Mouse (Mus musculus): ENCODE data around the gene Gstm3.
"Not testable (repeated sequence)": the region's sequence is repeated elsewhere in the genome, so short reads cannot be mapped to it uniquely, and the experiment has no call there.

Gene Gstm3

DNA sequence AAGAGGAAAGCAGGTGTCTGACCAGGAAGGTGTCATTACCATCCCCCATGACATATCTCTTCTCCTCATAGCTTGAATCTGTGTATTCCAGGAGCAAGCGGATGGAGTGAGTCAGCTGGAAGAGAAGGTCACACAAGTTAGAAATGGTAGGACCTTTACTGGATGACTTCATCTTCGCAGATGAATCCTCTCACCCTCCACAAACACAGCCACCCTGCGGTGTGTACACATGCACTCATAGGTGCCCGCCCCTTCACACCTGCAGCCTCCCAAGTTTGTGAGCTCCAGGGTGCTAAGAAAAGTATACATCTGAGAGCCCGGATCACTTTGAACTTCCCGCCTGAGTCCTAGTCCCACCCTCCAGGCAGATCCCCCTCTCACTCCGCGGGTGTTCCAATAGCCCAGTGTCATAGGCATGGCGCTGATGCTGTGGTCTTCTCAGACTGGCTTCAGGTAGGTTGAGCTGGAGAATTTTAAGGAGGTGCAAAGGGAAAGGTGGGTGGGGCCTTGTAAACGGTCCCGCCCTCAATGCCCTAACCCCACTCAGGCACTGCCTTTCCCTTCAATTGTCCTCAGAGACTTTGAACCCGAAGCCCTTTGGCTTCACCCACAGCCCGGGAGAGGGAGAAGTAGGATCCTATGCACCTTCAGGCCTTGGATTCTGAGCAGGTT lies at the start of gene Gstm3:
Gene Gstm3 (minus strand): TSS at position 560 of the 672 bp plus-strand sequence.
- no peak for DNase-seq (ENCODE audit: low spot score)

GRCm38 (mm10) chr3:108018190-108018820 lies 49.2 kb upstream of the Gstm3 start:
- no peak for DNase-seq (ENCODE audit: low spot score)

GRCm38 (mm10) chr3:108017473-108018189 lies 48.5 kb upstream of the Gstm3 start, which contains the start of gene Gstm1:
TSS of gene Gstm1 (minus strand) at chr3:108017973.
- peak; percentile 94 for DNase-seq (ENCODE audit: low spot score)

GRCm38 (mm10) chr3:108016468-108016867 lies 47.4 kb upstream of the Gstm3 start:
- not testable (repeated sequence) for DNase-seq (ENCODE audit: low spot score)

DNA sequence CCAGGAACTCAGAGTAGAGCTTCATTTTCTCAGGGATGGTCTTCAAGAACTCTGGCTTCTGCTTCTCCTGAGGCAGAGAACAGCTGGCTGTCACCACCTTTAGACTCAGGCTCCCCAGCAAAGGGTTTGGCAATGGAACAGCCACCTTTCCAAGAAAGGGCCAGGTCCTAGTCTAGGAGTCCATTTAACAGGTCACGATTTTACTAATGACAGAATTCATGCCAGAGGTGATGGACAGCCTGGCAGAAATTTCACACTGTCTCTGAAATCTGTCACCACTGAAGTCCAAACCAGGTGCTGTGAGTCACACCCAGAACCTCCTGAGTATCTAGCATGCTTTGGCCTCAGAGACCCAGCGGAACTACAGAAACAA lies 45.9 kb upstream of the Gstm3 start:
- no peak for DNase-seq (ENCODE audit: low spot score)

DNA sequence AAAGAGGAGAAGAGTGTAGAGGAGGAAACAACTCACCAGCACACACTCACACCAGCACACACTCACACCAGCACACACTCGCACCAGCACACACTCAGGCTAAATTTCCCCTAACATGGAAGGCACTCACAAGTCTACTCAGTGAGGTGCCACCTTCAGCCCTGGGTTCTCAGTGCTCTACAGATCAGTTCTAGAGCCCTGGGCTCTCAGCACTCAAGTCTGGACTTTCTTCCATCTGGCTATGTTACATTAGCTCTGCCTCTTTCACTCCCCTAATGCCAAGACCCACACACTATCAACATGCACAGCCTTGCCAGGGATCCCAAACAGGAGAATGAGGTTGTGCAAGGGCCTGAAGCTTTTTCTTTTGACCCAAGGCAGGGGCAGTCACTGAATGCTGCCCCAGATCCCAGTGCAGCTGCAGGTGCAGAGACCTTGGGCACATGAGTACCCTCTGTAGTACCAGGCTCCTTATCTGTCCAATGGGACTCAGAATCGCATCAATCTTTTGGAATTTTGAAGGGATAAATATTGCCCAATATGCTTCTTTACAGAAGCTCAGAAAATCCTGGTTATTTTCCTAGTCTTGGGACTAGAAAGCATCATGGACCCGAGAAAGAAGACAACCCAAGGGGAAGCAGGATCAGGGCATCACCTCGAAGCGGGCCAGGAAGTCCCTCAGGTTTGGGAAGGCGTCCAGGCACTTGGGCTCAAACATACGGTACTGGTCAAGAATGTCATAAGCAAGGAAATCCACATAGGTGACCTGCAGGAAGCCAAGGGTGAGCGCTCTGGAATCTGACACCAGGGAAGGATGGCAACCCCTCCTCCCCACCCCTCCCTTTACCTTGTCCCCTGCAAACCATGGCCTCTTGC lies 45.3 kb upstream of the Gstm3 start:
- DNase-seq (ENCODE audit: low spot score), result no peak

DNA sequence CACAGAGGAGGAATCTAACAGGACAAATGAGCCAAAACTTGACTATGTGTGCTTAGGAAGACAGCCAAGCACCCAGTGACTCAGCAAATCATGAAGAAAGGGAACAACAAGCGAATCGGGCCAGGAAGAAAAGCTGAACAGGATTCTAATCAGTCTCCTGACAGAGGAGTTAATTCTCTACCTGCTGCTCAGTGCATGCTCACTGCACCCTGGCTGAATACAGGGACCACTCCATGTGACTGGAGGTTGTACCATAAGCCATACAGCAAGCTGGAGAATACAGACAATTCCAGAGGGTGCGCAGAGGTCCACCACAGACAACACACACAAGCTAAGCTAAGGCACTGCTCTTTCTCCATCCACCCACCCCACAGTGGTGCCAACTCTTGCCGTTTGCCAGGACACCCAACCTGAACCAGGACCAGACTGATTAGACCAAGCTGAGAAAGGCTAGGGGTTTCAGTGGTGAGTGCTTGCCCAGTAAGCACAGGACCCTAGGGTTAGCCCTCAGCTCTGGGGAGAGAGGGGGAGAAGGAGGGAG lies 44.3 kb upstream of the Gstm3 start:
- peak; percentile 39 for DNase-seq (ENCODE audit: low spot score)

DNA sequence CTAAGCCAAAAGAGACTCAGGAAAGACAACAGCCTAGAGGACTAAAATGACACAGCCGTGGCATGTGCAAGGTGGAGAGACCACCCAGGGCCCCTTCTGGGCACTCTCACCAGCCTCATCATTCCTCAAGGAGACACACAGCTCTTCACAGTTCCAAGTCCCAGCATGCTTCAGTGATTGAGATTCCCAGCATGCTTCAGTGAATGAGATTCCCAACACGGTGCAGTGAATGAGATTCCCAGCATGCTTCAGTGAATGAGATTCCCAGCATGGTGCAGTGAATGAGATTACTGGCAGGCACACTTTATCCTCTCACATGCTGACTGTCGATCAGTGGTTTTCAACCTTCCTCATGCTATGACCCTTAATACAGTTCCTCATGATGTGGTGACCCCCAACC lies 42.5 kb upstream of the Gstm3 start:
- DNase-seq (ENCODE audit: low spot score), result no peak

- no peak for DNase-seq (ENCODE audit: low spot score)
These were observed 41.2 kb upstream of the Gstm3 start for GRCm38 (mm10) chr3:108010286-108010685.

GRCm38 (mm10) chr3:108002021-108002420 lies 32.9 kb upstream of the Gstm3 start:
- DNase-seq (ENCODE audit: low spot score), result no peak

DNA sequence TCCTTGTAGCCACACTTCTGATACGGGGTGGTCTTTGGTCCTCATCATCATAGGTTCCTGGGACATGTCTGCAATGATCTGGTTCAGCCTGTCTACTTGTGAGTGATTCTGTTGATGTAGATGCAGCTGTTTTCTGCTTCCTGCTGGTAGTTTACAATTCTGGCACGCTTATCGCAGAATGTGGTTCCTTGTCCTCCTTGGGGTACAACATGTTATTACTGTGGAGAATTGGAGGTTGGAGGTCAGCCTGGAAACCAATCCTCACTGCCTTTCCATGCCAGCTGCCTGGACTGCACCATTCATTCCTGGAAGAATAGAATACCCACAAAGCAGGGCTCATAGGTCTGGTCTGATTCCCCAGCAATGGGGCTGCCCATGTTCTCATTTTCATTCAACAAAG lies 30.4 kb upstream of the Gstm3 start:
- no peak for DNase-seq (ENCODE audit: low spot score)

- DNase-seq (ENCODE audit: low spot score), result peak; percentile 29
These were observed 29.5 kb upstream of the Gstm3 start for GRCm38 (mm10) chr3:107998591-107998990.

GRCm38 (mm10) chr3:107996576-107996975 lies 27.5 kb upstream of the Gstm3 start:
- DNase-seq (ENCODE audit: low spot score), result no peak

- DNase-seq (ENCODE audit: low spot score), result not testable (repeated sequence)
These were observed 26.9 kb upstream of the Gstm3 start for GRCm38 (mm10) chr3:107995974-107996373.

DNA sequence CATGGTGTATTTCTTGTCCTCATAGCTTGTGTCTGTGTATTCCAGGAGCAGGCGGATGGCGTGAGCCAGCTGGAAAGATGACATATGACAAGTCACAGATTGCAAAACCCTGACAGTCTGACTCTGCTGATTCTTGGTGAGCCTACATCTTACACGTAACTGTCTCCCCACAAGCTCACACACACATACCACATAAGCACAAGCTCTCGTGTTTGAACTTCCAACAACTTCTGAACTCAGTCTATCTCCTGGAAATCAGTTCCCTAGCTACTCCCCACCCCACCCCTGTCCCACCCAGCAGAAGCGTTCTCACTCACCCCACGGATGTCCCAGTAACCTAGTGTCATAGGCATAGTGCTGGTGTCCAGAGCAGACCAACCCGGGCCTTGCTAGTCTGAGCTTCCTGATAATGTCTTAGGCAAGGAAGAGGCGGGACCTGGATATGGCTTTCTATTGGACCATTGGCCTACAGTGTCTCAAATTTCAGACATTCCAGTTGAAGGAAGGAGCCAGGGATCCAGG lies 17.0 kb upstream of the Gstm3 start, which contains the start of gene Gstm2:
Gene Gstm2 (minus strand): TSS at position 413 of the 522 bp plus-strand sequence.
- DNase-seq (ENCODE audit: low spot score), result peak; percentile 60

DNA sequence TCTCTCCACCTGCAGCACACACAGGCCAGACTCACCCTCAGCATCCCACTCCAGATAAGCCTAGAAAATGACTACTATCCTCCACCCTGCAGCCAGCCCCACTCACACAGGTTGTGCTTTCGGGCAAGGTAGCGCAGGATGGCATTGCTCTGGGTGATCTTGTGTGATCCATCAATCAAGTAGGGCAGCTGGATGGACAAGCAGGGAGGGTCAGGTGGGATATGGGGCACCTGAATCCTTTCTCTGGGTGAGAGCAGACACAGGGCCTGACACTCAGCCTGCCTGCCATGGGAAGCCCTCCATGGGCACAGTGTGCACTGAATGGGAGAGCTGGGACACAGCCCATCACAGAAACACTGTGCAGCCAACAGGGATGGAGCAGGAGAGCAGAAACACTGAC lies 16.1 kb upstream of the Gstm3 start:
- DNase-seq (ENCODE audit: low spot score), result not testable (repeated sequence)

- DNase-seq (ENCODE audit: low spot score), result no peak
These were observed 15.4 kb upstream of the Gstm3 start for GRCm38 (mm10) chr3:107984471-107984870.

GRCm38 (mm10) chr3:107983771-107984170 lies 14.7 kb upstream of the Gstm3 start:
- no peak for DNase-seq (ENCODE audit: low spot score)

GRCm38 (mm10) chr3:107982726-107983125 lies 13.6 kb upstream of the Gstm3 start:
- DNase-seq (ENCODE audit: low spot score), result peak; percentile 78

DNA sequence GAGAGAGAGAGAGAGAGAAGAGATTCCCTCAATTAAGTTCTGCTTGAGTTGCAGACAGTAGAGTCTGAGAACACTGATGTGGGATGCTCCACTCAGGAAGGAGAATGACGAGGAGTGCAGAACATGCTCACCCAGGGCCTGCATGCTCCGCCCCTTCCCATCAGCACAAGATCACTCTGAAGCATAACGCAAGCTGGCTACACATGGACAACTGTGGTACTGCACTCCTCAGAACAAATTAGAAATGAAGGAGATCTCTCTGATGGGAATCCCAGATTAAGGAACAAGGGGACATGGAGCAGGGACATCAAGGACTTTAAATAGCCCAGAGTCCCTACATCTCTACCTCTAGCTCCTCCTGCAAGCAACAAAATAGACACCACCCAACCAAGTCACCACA lies 12.2 kb upstream of the Gstm3 start:
- DNase-seq (ENCODE audit: low spot score), result no peak

DNA sequence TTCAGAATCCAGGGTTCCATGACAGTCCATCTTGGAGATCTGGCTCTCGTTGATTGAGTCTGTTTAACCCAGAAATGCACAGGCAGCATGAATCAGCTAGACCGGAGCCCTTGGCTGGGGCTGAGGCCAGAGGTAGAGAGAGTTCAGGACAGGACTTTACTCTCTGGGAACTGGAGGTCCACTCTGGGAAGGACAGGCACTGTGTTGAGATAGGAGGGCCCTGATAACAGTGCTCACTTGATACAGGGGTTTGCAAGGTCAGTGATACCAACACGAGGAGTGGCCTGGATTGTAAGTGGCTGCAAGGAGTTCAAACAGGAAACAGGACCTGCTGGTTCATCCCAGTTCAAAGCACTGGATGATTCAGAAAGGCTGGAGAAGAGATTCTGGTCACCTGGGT lies 8.6 kb upstream of the Gstm3 start:
- no peak for DNase-seq (ENCODE audit: low spot score)

Data from ovary, postnatal 36 days (tissue).